Mouse (Mus musculus): ENCODE data around the gene Tbc1d4. TPM values are rescaled to one million over a fixed set of nuclear protein-coding genes. Genes with fewer than 3 reads are reported as not detected.

The Tbc1d4 gene
- polyA plus RNA-seq, 1 experiment from 2014 or later = 13.0 TPM

DNA sequence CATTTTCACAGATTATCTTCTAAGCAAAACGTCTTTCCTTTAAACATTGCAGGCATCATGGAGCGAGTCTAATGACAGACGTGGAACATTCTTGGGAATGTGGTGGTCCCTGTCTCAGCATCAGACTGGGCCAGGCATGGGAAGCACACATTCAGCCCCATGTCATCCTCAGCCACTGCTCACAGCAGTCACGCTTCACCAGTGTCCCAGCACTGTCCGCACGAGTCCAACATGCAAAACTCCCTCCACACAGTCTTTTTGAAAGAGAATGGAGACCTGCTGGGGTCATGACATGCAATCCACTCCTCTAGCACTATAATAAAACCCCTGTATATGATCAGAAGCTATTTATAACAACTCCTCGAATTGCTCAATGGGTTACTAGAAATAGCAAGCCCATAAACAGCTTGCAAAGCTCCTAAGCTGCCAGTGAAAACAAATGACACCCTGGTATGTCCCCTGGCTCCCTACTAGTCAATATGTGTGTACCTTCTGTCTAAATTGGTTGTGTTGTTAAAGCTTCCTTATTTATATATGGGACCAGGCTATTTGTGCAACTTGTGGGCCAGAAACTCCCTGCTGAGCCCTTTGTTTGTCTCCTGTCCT is 76.8 kb downstream of the Tbc1d4 start:
- no peak for ATAC-seq (ENCODE audit: insufficient read depth)

DNA sequence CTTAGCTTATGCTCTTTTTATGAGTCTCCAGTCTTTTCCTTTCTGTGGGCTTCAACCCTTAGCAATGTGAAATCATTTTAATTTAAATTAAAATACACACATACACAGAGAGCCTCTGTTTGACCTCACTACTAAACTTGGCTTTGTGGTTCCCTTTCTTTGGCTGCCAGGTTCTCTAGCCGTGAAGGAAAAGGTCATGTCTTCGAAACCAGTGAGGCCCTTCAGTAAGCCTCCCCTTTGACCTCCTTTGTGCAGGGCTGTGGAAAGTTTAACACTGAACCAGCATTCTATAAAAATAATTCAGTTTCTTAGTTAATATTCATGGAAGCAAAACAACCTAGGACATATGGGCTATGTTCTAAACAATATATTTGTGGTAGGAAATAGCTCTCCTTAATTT is 78.5 kb downstream of the Tbc1d4 start:
- Histone ChIP-seq H3K4me2 (no peak overlapping the region), H3K4me1 (ENCODE audit: insufficient read depth) (no peaks in the 10 kb centered on the region), H3K27me3 (ENCODE audit: insufficient read depth, low read length) (no peaks in the 10 kb centered on the region), H3K9me3 (ENCODE audit: low read depth, low read length) (no peaks in the 10 kb centered on the region), H3K9ac (no peak overlapping the region), H3K4me3 (ENCODE audit: low read depth, low read length) (no peak overlapping the region), H3K27ac (ENCODE audit: low read depth) (no peak overlapping the region), H3K36me3 (ENCODE audit: insufficient read depth) (no peaks in the 10 kb centered on the region)
- 81% methylated on average over 2 of the region's 2 CpGs for WGBS
- no peak for DNase-seq
- no peak for ATAC-seq (ENCODE audit: insufficient read depth)
- no peak for TF ChIP-seq CTCF (IDR thresholded peaks at IDR 0.05; ENCODE audit: low read depth)

More for the DNA sequence above, 76.8 kb downstream of the Tbc1d4 start:
- TF ChIP-seq CTCF (IDR thresholded peaks at IDR 0.05; ENCODE audit: low read depth) = no peak
- Histone ChIP-seq H3K4me1 (ENCODE audit: insufficient read depth) (no peaks in the 10 kb centered on the region), H3K36me3 (ENCODE audit: insufficient read depth) (no peaks in the 10 kb centered on the region), H3K27me3 (ENCODE audit: insufficient read depth, low read length) (no peaks in the 10 kb centered on the region), H3K9me3 (ENCODE audit: low read depth, low read length) (no peaks in the 10 kb centered on the region), H3K27ac (ENCODE audit: low read depth) (no peak overlapping the region), H3K4me2 (no peak overlapping the region), H3K9ac (no peak overlapping the region), H3K4me3 (ENCODE audit: low read depth, low read length) (no peak overlapping the region)
- 32% methylated on average over 7 of the region's 7 CpGs for WGBS
- DNase-seq = no peak

DNA sequence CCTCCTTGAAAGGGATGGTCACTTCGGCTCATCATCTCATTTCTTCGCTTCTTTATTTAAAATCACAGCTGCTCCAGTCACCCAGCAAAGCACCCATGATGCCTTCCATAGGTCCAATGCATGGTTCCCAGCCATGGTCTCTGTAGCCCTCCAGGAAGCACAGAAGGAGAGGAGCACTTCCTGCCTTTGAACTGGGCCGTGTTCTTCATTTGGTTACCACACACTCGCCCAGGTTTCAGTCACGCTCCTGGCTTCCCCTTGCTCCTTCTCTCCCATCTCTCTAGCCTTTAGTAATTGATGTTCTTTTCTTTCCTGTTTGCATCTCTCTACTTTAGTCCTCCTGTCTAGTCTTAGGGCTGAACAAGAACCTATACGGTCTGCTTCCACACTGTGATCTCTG is 79.8 kb downstream of the Tbc1d4 start:
- Histone ChIP-seq H3K27ac (ENCODE audit: low read depth) (no peak overlapping the region), H3K36me3 (ENCODE audit: insufficient read depth) (no peaks in the 10 kb centered on the region), H3K4me3 (ENCODE audit: low read depth, low read length) (no peak overlapping the region), H3K9ac (no peak overlapping the region), H3K4me1 (ENCODE audit: insufficient read depth) (no peaks in the 10 kb centered on the region), H3K27me3 (ENCODE audit: insufficient read depth, low read length) (no peaks in the 10 kb centered on the region), H3K4me2 (no peak overlapping the region), H3K9me3 (ENCODE audit: low read depth, low read length) (no peaks in the 10 kb centered on the region)
- ATAC-seq (ENCODE audit: insufficient read depth) (no peak), DNase-seq (no peak)
- 89% methylated on average over 6 of the region's 6 CpGs for WGBS
- TF ChIP-seq CTCF (IDR thresholded peaks at IDR 0.05; ENCODE audit: low read depth) = no peak

DNA sequence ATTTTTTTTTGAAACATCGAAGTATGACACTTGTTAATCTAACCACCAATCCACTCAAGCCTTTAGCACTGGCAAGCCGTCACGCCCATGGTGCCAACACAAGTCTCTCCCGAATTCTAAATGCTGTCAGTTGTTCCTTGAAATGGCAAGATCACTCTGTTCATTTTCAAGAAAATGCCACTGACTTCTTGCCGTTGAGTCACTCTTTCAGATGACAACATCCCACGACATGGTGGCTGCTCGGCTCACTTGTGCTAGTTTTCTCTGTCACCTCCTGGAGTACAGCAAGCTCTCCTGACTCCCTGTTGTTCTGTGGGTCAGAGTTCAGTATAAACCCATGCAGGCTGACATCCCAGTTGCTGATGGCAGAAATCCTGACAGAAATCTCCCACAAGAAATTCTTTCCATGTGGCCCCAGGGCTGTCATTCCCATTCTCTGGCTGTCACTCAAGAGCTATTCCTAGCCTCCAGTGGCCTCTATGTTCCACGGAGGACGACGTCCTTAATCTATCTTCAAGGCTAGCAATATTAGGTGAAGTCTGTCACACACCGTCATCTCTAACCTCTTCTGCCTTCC is 81.5 kb downstream of the Tbc1d4 start:
- Histone ChIP-seq H3K9ac (no peak overlapping the region), H3K27me3 (ENCODE audit: insufficient read depth, low read length) (no peaks in the 10 kb centered on the region), H3K4me3 (ENCODE audit: low read depth, low read length) (no peak overlapping the region), H3K36me3 (ENCODE audit: insufficient read depth) (no peaks in the 10 kb centered on the region), H3K4me2 (no peak overlapping the region), H3K27ac (ENCODE audit: low read depth) (no peak overlapping the region), H3K4me1 (ENCODE audit: insufficient read depth) (no peaks in the 10 kb centered on the region), H3K9me3 (ENCODE audit: low read depth, low read length) (no peaks in the 10 kb centered on the region)
- DNase-seq (no peak), ATAC-seq (ENCODE audit: insufficient read depth) (no peak)
- TF ChIP-seq CTCF (IDR thresholded peaks at IDR 0.05; ENCODE audit: low read depth) = no peak
- WGBS = 78% methylated on average over 11 of the region's 11 CpGs

DNA sequence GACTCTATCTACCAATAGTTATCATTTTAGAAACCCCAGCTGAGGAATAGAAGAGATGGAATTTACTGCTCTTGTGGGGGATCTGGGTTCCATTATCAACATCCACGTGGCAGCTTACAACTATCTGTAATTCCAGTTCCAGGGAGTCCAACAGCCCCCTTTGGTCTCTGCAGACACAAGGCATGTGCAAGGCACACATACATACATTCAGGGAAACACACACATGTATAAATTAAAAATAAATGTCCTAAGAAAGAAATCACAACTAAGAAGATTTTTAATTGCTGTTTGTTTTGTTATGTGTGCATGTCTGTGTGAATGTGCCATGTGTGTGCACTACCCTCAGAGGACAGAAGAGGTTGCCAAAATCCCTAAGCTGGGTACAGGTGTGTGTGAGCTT is 82.5 kb downstream of the Tbc1d4 start:
- WGBS = 66% methylated on average over 1 of the region's 1 CpGs
- no peak for TF ChIP-seq CTCF (IDR thresholded peaks at IDR 0.05; ENCODE audit: low read depth)

DNA sequence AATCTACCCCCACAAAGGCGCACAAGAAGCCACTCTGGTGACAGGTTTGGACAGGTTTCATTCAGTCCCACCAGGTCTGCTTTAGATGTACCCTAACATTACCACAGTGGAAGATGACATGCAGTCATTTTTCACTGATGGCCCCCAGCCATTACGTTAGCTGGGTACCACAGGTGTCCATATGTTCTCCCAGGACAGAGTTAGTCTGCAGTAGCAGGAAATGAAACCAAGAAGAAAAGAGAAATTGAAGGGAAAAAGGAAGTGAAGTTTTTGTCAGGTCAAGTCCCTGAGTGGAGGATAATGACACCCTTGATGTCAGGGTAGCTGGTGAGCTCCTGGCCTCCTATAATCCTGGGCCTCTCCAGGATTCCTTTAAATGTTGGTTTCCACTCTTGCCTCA is 89.0 kb downstream of the Tbc1d4 start:
- 78% methylated on average over 2 of the region's 2 CpGs for WGBS
- no peaks in the 10 kb centered on the region for H3K4me1 ChIP-seq (ENCODE audit: insufficient read depth)

More for the DNA sequence above, 82.5 kb downstream of the Tbc1d4 start:
- DNase-seq (no peak), ATAC-seq (ENCODE audit: insufficient read depth) (no peak)
- no peak overlapping the region for H3K4me3 ChIP-seq (ENCODE audit: low read depth, low read length)
- H3K4me1 ChIP-seq (ENCODE audit: insufficient read depth) = no peaks in the 10 kb centered on the region
- H3K27ac ChIP-seq (ENCODE audit: low read depth) = no peak overlapping the region
- no peaks in the 10 kb centered on the region for H3K27me3 ChIP-seq (ENCODE audit: insufficient read depth, low read length)
- no peak overlapping the region for H3K9ac ChIP-seq
- H3K4me2 ChIP-seq = no peak overlapping the region
- H3K9me3 ChIP-seq (ENCODE audit: low read depth, low read length) = no peaks in the 10 kb centered on the region
- no peaks in the 10 kb centered on the region for H3K36me3 ChIP-seq (ENCODE audit: insufficient read depth)

DNA sequence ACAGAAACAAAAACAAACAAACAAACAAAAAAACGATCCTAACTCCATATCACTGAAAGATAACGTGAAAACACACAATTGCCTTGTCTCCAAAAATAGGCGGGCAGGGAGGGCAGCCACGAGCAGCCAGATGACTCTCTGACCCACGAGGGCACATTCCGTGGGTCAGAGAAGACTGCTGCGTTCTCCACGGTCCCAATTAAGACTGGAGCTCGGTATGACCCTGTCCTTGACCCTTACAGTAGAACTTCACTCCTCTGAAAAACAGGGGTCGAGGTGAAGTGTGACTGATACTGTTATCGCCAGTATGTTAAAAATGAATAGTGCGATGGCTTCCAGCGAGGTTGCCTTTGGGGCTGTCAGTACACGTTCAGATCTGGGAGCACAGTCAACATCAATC is 90.7 kb downstream of the Tbc1d4 start:
- DNase-seq (no peak), ATAC-seq (ENCODE audit: insufficient read depth) (no peak)
- Histone ChIP-seq H3K4me3 (ENCODE audit: low read depth, low read length) (no peak overlapping the region), H3K9me3 (ENCODE audit: low read depth, low read length) (no peaks in the 10 kb centered on the region), H3K9ac (no peak overlapping the region), H3K27me3 (ENCODE audit: insufficient read depth, low read length) (no peaks in the 10 kb centered on the region), H3K27ac (ENCODE audit: low read depth) (no peak overlapping the region), H3K4me1 (ENCODE audit: insufficient read depth) (no peaks in the 10 kb centered on the region), H3K36me3 (ENCODE audit: insufficient read depth) (no peaks in the 10 kb centered on the region), H3K4me2 (no peak overlapping the region)
- TF ChIP-seq CTCF (IDR thresholded peaks at IDR 0.05; ENCODE audit: low read depth) = no peak
- 45% methylated on average over 14 of the region's 14 CpGs for WGBS

More for the DNA sequence above, 89.0 kb downstream of the Tbc1d4 start:
- TF ChIP-seq CTCF (IDR thresholded peaks at IDR 0.05; ENCODE audit: low read depth) = no peak
- Histone ChIP-seq H3K9ac (no peak overlapping the region), H3K36me3 (ENCODE audit: insufficient read depth) (no peaks in the 10 kb centered on the region), H3K27me3 (ENCODE audit: insufficient read depth, low read length) (no peaks in the 10 kb centered on the region), H3K4me2 (no peak overlapping the region), H3K27ac (ENCODE audit: low read depth) (no peak overlapping the region), H3K4me3 (ENCODE audit: low read depth, low read length) (no peak overlapping the region), H3K9me3 (ENCODE audit: low read depth, low read length) (no peaks in the 10 kb centered on the region)
- ATAC-seq (ENCODE audit: insufficient read depth) (no peak), DNase-seq (no peak)
